Mouse (Mus musculus): Measurements from ENCODE around the gene Pcyt1a.

Pcyt1a gene

GRCm38 (mm10) chr16:32509066-32509942, 78.6 kb downstream of the Pcyt1a start:
- no peak for DNase-seq (ENCODE audit: low spot score in 2 of 2)

DNA sequence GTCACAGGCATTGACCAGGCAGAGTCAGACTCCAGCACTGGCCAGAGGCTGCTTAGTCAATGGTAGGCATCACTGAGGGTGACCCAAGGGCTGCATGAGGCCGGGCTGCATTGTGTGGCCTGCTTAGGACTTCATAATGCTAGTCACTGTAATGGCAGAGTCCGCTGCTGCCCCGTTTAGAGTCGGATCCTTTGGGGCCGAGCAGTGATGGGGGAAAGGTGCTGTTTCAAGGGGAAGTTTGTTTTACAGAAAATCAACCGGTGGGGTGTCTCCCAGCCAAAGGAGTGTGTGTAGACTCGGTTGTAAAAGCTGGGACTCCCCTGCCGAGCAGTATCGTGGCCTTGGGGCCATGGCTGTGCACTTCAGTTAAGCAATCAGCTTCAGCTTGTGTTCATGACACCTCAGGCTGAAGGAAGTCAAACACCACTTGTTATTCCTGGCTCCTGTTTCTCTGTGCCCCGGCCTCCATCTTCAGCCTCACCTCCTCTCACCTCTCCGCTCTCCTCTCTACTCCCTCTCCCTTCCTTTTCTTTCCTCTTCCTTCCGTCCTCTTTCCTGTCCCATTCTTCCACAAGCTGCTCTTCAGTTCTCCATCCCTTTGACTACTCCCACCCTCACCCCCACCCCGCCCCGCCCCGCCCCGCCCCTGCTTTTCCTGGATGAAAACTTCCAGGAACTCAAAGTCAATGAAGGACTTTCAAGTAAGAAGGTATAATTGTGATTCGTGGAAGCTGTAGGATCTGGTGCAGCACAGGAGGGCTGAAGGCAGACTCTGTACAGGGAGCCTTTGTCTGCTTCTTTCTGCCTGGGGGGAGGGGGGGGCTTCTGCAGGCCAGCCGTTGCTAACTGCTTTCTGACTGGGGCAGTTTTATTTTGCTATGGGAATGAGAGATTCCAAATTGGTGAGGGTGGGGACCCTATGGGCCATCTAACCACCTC, 79.9 kb downstream of the Pcyt1a start:
- DNase-seq (ENCODE audit: low spot score in 2 of 2): no peak

DNA sequence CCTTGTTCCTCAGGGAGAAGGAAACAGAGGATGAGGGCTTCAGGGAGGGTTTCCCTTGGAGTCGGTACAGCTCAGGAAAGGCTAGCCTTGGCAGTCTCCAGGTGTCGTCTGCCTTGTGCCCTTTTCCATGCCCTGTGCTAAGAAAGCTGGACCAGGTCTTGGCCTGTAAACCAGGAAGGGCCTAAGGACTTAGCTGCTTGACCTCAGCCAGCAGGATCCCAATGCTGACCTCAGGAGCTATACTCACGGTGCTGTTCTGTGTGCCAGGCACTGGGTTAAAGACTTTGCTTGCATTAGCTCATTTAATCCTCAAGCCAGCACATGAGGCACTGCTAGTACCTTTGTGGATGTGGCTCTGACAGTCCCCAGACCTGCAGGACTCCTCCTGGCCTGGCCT, 80.6 kb downstream of the Pcyt1a start:
- no peak for DNase-seq (ENCODE audit: low spot score in 2 of 2)

DNA sequence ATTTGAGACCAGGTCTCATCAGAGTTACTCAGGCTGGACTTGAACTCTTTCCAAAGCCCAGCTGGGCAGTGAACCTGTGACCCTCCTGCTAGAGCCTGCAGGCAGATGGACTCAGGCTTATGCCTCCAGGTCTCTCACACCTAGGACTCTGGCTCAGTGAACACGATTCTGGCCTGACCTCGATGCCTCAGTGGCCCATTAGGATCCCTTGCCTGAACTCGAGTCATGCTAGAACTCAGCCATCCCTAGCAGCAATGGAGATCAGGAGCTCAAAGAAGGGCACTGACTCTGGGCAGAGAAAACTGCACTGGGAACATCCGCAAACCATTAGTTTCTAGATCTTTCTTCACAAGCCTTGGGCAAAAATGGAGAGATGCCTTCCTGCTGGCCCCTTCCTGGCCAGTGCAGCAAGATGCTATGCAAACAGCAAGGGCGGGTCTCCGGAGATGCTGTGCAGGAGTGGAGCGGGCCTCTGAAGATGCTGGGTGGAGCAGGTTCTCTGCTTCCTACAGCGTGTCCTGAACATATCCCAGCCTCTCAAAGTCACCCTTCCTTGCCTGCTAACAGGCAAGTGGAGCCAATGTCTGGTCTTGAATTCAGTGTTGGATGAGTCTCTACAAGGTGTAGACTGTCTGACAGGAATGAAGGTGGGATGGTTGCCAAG, 81.2 kb downstream of the Pcyt1a start:
- no peak for DNase-seq (ENCODE audit: low spot score in 2 of 2)

DNA sequence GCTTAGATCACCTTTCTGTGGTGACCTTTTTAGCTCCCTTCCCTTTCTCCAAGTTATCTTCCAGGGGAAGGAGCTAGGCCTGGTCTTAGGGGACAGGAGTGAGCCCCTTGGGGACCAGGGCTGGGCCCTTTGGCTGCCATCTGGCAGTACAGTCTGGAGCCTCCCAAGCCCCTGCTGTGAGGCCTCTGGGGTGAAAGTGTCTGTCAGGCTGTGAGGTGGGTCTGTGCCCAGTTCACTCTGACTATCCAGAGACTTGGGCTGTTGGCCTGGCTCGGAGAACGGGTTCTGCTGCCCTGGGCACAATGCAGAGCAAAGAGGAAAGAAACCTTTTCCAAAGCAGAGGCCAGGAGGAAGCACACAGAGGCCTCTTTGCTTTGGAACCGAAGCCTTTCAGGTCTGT, 82.2 kb downstream of the Pcyt1a start:
- DNase-seq (ENCODE audit: low spot score in 2 of 2): no peak

GRCm38 (mm10) chr16:32513401-32513800, 82.7 kb downstream of the Pcyt1a start:
- DNase-seq (ENCODE audit: low spot score in 2 of 2): no peak

DNA sequence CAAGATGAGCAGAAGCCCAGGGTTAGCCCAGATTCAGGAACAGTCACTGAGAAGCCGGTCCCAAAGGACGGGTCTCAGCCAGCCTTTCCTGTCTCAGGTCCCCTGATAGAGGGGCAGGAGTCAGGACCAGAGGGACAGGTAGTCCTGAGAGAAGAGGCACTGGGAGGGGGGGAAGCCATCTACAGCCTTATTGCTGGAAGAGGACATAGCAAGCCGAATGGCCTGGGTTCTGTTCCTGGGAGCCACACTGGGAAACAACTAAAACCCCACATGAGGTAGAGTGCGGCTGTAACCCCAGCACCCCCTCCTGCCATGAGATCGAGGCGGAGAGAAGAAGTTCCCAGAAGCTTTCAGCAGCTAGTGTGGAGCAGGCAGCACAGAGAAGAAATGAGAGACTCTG, 83.2 kb downstream of the Pcyt1a start:
- DNase-seq (ENCODE audit: low spot score in 2 of 2): no peak

DNA sequence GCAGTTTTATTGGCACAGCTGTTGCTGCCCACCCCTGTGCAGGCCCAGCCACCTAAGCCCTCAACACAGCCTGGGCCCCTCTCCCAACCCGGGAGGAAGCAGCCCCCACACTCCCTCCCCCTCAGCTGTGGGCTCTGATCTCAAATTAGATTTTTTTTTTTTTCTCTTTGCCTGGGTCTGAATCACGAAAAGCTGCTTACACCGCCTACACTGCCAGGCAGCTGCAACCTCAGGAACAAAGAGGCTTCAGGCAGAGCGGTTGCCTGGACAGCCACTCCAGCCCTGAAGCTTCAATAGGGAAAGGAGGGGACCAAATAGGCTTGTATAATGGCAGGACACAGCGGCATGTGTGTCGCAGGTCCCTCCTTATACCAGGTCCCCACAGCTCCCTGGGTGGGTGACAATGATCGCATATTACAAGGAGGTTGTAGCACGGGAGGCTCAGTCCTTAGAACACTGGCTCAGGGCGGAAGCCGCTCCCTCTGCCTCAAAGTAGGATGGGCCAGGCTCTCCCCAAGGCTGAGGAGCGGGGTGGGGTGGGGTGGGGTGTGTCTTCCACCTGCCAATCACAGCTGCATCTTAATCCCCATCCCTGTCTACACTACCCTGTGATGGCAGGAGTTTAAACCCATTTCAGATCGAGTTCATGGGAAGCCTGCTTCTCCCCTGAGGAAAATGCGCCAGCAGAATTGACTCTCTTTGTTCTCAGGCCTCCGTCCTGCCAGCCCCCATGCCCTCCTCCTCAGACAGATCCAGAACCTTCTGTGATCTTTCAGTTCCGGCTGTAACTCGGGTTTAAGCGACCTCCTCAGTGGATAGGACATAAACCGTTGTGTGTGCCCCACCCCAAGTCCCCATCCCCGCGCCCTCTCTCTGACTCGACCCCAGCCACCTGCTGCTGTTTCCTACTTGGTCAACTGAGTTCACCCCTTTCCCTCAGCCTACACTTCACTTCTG, 85.6 kb downstream of the Pcyt1a start:
- peak; percentile 83 to 86 for DNase-seq (ENCODE audit: low spot score in 2 of 2)

DNA sequence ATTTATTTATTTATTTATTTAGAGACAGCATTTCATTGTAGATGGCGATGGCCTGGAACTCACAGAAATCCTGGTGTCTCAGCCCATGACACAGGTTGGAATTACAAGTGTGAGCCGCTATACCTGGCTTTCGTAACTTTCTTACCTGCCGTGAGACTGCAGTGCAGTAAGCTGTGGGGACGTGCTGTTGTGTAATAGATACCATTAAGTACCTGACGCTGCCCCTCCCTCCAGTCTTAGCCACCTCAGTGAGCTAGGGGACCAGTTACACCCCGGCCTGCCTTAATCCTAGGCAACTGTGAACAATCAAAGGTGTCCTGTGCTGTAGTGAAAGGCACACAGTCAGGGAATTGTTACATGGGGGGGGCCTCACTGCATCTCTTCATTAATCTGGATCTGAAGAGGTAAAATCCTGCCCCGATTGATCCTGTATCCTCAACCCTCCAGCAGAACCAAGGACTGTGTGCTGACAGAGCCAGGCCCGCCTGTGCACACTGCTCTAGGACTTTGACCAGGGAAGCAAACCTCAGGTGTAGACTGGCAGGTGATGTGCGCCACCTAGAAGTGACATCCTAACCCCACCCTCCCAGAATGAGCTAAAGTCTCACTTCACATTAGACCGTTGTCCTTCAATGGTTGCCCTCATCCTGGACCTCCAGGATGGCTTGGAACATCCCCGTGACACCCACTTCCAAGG, 87.2 kb downstream of the Pcyt1a start:
- DNase-seq (ENCODE audit: low spot score in 2 of 2): no peak

DNA sequence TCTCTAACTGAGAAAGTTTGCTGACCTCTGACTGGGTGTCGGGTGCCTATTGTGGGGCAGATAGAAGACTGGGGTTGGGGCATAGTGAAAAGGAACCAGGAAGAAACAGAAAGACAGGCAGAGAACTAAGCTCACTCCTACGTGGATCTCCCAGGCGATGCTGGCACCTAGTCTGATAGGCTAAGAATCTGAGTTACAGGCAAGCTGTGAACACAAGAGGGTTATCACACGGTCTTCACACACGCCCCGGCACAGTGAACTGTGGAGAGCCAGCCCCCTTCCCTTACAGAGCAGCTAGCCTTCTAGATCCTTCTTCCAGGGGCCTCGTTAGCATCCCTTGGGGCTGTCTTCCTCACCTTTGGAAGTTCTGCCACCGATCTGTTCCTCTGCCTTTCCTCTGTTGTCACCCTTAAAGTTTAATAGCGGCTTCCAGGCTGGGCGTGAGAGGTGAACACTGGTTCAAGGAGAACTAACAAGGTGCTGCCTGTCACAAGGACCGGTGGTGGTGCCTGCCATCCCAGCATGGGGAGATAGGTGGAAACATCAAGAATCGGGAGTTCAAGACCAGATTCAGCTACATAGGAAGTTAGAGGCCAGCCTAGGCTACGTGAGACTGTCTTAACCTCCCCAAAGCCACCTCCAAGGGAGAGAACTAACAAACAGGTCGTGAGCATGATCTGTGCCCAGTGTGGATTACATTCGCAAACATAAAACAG, 89.1 kb downstream of the Pcyt1a start:
- no peak for DNase-seq (ENCODE audit: low spot score in 2 of 2)

GRCm38 (mm10) chr16:32520372-32520748, 89.6 kb downstream of the Pcyt1a start:
- no peak for DNase-seq (ENCODE audit: low spot score in 2 of 2)

- no peak for DNase-seq (ENCODE audit: low spot score in 2 of 2)
These were observed 92.0 kb downstream of the Pcyt1a start for GRCm38 (mm10) chr16:32522578-32523194.

DNA sequence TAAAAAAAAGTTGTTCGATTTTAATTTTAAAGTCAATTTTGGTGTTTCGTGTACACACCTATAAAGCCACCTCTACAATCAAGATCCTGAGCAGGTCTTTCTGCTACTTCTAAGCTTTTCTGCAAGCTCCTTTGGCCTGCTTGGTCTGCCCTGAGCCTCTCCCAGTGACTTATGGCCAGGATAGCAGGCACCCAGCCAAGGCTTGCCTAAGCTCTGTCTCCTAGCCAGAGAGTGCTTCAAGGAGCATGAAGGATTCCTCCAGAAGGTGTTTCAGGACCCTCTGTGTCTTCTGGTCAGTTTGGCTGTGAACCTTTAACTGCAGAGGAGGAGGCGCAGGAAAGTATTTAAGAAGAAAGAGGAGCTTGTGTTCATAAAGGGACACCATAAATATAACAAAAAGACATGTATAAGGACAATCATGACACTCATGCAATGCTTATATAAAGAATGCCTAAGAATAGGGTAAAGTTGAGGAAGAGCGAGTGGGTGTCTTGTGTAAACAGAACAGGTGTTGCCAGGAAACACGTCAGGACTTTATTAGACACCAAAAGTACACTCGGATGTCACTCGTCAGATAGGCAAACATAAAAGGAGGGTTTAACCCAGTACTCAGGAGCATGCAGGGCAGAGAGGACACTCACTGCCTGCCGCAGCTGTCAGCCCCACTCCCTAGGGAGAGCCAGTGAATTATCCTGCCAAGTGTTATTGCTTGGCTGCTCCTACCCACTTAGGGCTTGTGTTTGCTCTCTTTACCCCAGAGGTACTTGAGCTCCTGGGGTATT, 92.9 kb downstream of the Pcyt1a start:
- no peak for DNase-seq (ENCODE audit: low spot score in 2 of 2)

DNA sequence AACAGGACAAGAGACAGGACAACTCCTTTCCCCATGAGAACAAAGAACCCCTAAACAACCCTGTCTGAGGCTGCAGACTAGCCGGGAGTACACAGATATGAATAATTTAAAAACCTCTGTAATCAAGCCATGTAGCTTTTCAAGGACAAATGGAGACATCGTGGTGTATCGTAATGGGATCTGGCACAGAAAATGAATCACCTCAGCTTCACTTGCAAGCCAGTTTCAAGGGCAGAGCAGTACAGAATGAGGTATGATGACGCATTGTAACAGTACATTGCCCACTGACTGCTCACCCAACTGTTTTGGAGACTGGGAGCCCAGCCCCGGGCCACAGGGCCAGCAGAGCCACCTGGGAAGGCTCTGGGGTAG, 93.5 kb downstream of the Pcyt1a start:
- no peak for DNase-seq (ENCODE audit: low spot score in 2 of 2)
